Mouse (Mus musculus) midbrain, postnatal 0 days (tissue): ENCODE data around the gene R3hdm2. TPM values are rescaled to one million over a fixed set of nuclear protein-coding genes. Genes with fewer than 3 reads are reported as not detected.

Experiments
- ATAC-seq: fragments of 200-750 bp; cut with Nextera tagmentation; 2 replicates; pipeline ENCODE4 v1.8.0; 2017; ENCODE audit warnings: moderate number of reproducible peaks, mild to moderate bottlenecking, moderate TSS enrichment, moderate library complexity; ENCODE audit not compliant: low FRiP score
- DNase-seq: peaks from one replicate; pipeline ENCODE4 v3.0.0-alpha.2; 2015; ENCODE audit warnings: low spot score
- H3K27ac ChIP-seq: fragments of 300-500 bp; sonication (generic); 2 replicates; pipeline ENCODE4 v1.5.1; 2014; ENCODE audit warnings: low read depth, mild to moderate bottlenecking, low read length, mixed read lengths
- H3K27me3 ChIP-seq: fragments of 300-500 bp; sonication (generic); 2 replicates; pipeline ENCODE4 v1.6.1; 2014; ENCODE audit warnings: low read length, control low read depth, mixed read lengths; ENCODE audit not compliant: insufficient read depth
- H3K36me3 ChIP-seq: fragments of 300-500 bp; sonication (generic); 2 replicates; pipeline ENCODE4 v1.6.1; 2014; ENCODE audit warnings: low read length, control low read depth, mixed read lengths; ENCODE audit not compliant: insufficient read depth
- H3K4me1 ChIP-seq: fragments of 300-500 bp; sonication (generic); 2 replicates; pipeline ENCODE4 v1.6.1; 2014; ENCODE audit warnings: mild to moderate bottlenecking, control low read depth, antibody characterized with exemption, low read length, mixed read lengths; ENCODE audit not compliant: insufficient read depth
- H3K4me2 ChIP-seq: fragments of 300-500 bp; sonication (generic); 2 replicates; pipeline ENCODE4 v1.6.1; 2014; ENCODE audit warnings: low read depth, mild to moderate bottlenecking, low read length, mixed read lengths; ENCODE audit not compliant: poor library complexity, severe bottlenecking
- H3K4me3 ChIP-seq: fragments of 300-500 bp; sonication (generic); 2 replicates; pipeline ENCODE4 v1.5.1; 2014; ENCODE audit warnings: low read depth, mild to moderate bottlenecking, low read length, moderate library complexity
- H3K9ac ChIP-seq: fragments of 300-500 bp; sonication (generic); replicated peaks from 2 replicates; pipeline ENCODE4 v1.6.1; 2014; ENCODE audit warnings: mild to moderate bottlenecking, low read length, moderate library complexity, mixed read lengths; ENCODE audit not compliant: poor library complexity, severe bottlenecking
- H3K9me3 ChIP-seq: fragments of 300-500 bp; sonication (generic); 2 replicates; pipeline ENCODE4 v1.6.1; 2016; ENCODE audit warnings: low read length, control low read depth
- CTCF ChIP-seq: IDR thresholded peaks from 2 replicates; pipeline ENCODE4 v1.5.1; 2016; ENCODE audit warnings: antibody characterized with exemption, mild to moderate bottlenecking
- WGBS: fragments of 180-500 bp; shearing (Covaris S2); extraction: QIAGEN DNeasy Blood & Tissue Kit; methylation state at CpG from one replicate; pipeline ENCODE4 v1.1.7; 2014; 5-methylcytosine and 5-hydroxymethylcytosine counted together
- polyA plus RNA-seq: library from polyadenylated mRNA; unstranded; fragments of >200 nt; fragmentation: Nextera tagmentation; extraction: Ambion mirVana; gene quantifications from 2 replicates; pipeline ENCODE4 v1.2.1, GENCODE M21; 2015
- total RNA-seq: library from RNA; depleted of rRNA; stranded (reverse); fragments of >200 nt; gene quantifications from 2 replicates; pipeline ENCODE4 v1.2.3, GENCODE M21; 2014

Gene R3hdm2
- total and polyA plus RNA-seq, 2 experiments from 2014 or later: 40.0 to 52.0 TPM

DNA sequence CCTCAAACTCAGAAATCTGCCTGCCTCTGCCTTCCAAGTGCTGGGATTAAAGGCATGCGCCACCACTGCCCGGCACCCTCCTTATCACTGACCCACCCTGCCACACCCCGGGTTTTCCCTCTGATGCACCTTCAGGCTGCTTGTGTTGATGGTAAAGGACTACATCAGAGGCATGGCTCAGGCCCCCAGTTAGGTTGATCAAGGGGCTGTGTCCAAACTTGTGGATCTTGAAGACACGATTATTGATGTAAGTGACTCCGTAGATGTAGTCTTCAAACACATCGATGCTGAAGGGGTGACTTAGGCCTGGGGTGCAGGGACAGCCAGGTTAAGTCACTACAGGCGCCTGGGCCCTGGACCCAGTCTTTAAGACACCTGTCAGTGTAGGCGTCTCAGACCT, 161.4 kb downstream of the R3hdm2 start:
- Histone ChIP-seq H3K4me2 (no peak overlapping the region), H3K4me1 (peaks cover 1% of the 10 kb centered on the region; the same call in 1 of the 2 replicates), H3K9ac (no peak overlapping the region), H3K9me3 (no peaks in the 10 kb centered on the region), H3K4me3 (no peak overlapping the region), H3K27ac (no peak overlapping the region), H3K27me3 (no peaks in the 10 kb centered on the region), H3K36me3 (peaks cover 77% of the 10 kb centered on the region)
- TF ChIP-seq CTCF: no peak
- DNase-seq: no peak
- no peak for ATAC-seq
- WGBS: 96% methylated on average over 8 of the region's 8 CpGs

DNA sequence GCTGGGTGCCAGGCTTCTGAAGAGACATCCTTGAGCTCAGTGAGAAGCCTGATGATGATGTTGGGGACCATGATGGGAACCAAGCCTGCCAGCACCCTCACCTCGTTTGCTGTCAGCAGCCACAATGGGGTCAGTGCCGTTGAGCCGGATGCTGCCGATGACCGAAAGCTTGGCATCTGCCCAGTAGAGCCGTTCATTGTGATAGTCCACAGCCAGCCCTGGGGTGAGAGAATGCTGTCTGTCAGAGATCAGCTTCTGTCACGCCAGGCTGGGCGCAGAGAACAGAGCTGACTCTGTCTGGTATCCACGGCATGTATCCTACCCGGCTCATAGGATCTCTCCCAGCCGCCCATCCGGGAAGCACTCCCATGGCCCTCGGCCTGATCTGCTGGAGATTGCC, 162.0 kb downstream of the R3hdm2 start:
- no peaks in the 10 kb centered on the region for H3K9me3 ChIP-seq
- TF ChIP-seq CTCF: no peak
- no peak for DNase-seq
- WGBS: 41% methylated on average over 13 of the region's 13 CpGs
- H3K4me2 ChIP-seq: no peak overlapping the region
- H3K27ac ChIP-seq: no peak overlapping the region
- 0 out of 2 replicates have a peak, but pooled peaks have one; percentile 7 for ATAC-seq
- H3K36me3 ChIP-seq: peaks cover 83% of the 10 kb centered on the region
- H3K27me3 ChIP-seq: no peaks in the 10 kb centered on the region
- H3K9ac ChIP-seq: no peak overlapping the region
- H3K4me1 ChIP-seq: no peaks in the 10 kb centered on the region
- H3K4me3 ChIP-seq: no peak overlapping the region

DNA sequence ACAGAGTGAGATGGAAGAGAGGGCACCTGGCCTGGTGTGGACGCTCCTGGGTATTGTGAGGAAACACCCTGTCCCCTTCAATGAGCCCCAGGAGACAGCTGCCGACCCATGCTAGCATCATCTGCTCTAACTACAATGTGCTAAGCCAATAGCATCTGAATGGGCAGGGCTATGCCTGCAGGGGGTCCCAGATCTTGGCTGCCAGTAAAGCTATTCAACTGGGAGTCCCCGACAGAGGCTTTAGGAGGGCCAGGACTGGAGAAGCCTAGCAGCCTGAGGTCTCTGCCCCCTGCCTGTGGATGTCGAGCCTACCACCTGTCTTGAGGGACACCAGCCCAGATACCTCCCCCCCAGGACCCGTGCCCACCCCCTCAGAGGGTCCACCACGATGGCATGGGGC, 162.6 kb downstream of the R3hdm2 start:
- Histone ChIP-seq H3K36me3 (peaks cover 89% of the 10 kb centered on the region), H3K4me2 (no peak overlapping the region), H3K27me3 (no peaks in the 10 kb centered on the region), H3K9me3 (no peaks in the 10 kb centered on the region), H3K27ac (no peak overlapping the region), H3K4me3 (no peak overlapping the region), H3K4me1 (no peaks in the 10 kb centered on the region), H3K9ac (no peak overlapping the region)
- WGBS: 26% methylated on average over 6 of the region's 6 CpGs
- DNase-seq (peak; percentile 60), ATAC-seq (no peak)
- TF ChIP-seq CTCF: no peak

DNA sequence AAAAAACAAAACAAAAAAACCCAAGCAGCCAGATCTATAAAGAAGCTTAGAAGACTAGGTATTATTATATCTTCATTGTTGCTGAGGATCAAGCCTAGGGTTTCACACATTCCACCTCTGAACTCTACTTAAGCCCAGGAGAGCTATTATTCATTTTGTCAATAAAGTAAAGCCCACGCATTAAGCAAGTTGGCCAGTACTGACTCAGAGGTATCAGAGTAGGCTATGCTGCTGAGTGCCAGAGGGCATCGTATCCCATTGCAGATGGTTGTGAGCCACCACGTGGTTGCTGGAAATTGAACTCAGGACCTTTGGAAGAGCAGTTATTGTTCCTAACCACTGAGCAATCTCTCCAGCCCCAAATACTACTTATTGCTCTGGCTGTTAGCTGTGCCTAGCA, 163.8 kb downstream of the R3hdm2 start:
- DNase-seq (no peak), ATAC-seq (no peak)
- H3K4me2 ChIP-seq: no peak overlapping the region
- TF ChIP-seq CTCF: no peak
- H3K9me3 ChIP-seq: no peaks in the 10 kb centered on the region
- peaks cover 94% of the 10 kb centered on the region for H3K36me3 ChIP-seq
- no peak overlapping the region for H3K4me3 ChIP-seq
- H3K4me1 ChIP-seq: no peaks in the 10 kb centered on the region
- WGBS: 79% methylated on average over 3 of the region's 3 CpGs
- no peaks in the 10 kb centered on the region for H3K27me3 ChIP-seq
- no peak overlapping the region for H3K9ac ChIP-seq
- H3K27ac ChIP-seq: no peak overlapping the region

DNA sequence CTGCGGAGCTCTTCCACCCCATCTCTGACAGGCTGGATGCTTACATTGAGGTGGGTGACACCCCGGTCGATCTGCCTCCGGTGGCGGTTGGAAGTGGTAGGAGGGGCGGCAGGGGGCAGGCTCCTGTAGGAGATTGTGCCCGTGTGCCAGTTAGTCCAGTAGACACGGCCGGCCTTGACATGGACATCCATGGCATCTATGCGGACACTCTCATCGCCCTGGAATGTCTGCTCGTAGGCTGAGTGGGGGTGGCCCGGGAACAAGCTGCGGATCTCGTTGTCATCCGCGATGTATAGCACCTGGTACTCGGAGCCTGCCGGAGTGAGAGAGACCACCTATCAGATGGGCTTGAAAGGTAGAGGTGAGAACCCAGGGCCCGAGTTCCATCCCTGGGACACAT, 164.2 kb downstream of the R3hdm2 start:
- 93% methylated on average over 20 of the region's 20 CpGs for WGBS
- Histone ChIP-seq H3K9me3 (no peaks in the 10 kb centered on the region), H3K4me3 (no peak overlapping the region), H3K4me1 (no peaks in the 10 kb centered on the region), H3K9ac (no peak overlapping the region), H3K4me2 (no peak overlapping the region), H3K36me3 (peaks cover 94% of the 10 kb centered on the region), H3K27me3 (no peaks in the 10 kb centered on the region), H3K27ac (no peak overlapping the region)
- DNase-seq: no peak
- ATAC-seq: no peak
- no peak for TF ChIP-seq CTCF

DNA sequence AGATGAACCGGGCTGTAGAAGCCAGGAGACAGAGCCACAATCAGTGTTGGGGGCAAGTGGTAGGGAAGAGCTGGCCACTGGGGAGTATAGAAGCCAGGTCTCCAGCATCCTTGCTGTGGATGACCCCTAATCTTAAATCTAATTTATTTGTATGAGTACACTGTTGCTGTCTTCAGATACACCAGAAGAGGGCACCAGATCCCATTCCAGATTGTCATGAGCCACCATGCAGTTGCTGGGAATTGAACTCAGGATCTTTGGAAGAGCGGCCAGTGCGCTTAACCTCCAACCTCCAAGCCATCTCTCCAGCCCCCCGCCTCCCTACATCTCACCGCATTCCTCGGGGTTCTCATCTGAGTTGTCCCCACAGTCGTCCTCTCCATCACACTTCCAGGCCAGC, 166.4 kb downstream of the R3hdm2 start:
- Histone ChIP-seq H3K9me3 (no peaks in the 10 kb centered on the region), H3K27me3 (no peaks in the 10 kb centered on the region), H3K4me3 (no peak overlapping the region), H3K36me3 (peaks cover 95% of the 10 kb centered on the region), H3K4me2 (no peak overlapping the region), H3K4me1 (no peaks in the 10 kb centered on the region), H3K9ac (no peak overlapping the region), H3K27ac (no peak overlapping the region)
- 93% methylated on average over 7 of the region's 7 CpGs for WGBS
- DNase-seq (no peak), ATAC-seq (no peak)
- peak; percentile 65 for TF ChIP-seq CTCF
